Mouse (Mus musculus) E14TG2a.4 (cell line): ENCODE data around the gene Utp11.
"Not testable (repeated sequence)": the region's sequence is repeated elsewhere in the genome, so short reads cannot be mapped to it uniquely, and the experiment has no call there.

ENCODE experiments used
- H3K27me3 ChIP-seq: 2 replicates; pipeline ENCODE4 v1.6.1; 2014; ENCODE audit warnings: low read length, control low read depth; ENCODE audit not compliant: insufficient read depth
- H3K36me3 ChIP-seq: 2 replicates; pipeline ENCODE4 v1.6.1; 2014; ENCODE audit warnings: low read length, control low read depth; ENCODE audit not compliant: insufficient read depth
- H3K4me1 ChIP-seq: replicated peaks from 2 replicates; pipeline ENCODE4 v1.6.1; 2014; ENCODE audit warnings: low read depth, low read length, control low read depth
- H3K4me3 ChIP-seq: replicated peaks from 2 replicates; pipeline ENCODE4 v1.5.1; 2014; ENCODE audit warnings: mild to moderate bottlenecking, low read length
- H3K9me3 ChIP-seq: 2 replicates; pipeline ENCODE4 v1.6.1; 2014; ENCODE audit warnings: low read length, control low read depth
- CTCF ChIP-seq: conservative IDR thresholded peaks from 2 replicates; pipeline ENCODE4 v1.5.1; 2014; ENCODE audit warnings: low read length
- NANOG ChIP-seq: IDR thresholded peaks from 2 replicates; pipeline ENCODE4 v1.6.1; 2014; ENCODE audit warnings: borderline replicate concordance, low read length, mixed read lengths
- POU5F1 ChIP-seq: IDR thresholded peaks from 2 replicates; pipeline ENCODE4 v1.6.1; 2014; ENCODE audit warnings: low read length, borderline replicate concordance

Gene Utp11

DNA sequence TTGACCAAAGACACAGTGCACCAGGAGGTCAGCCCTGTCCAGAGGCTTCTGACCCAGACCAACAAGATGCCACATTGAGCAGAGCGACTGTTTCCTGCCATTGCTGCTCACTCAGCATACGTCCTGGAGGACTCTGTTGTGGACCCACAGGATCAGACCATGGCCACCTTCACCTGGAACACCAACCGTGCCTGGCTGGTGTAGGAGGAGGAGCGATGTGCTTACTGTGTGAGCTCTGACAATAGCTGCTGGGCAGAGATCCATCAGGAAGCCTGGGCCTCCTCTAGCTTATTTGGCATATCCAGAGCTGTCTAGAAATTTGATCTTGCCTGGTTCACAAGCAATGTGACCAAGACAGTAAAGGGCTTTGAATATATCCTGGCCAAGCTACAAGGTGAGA, 25.7 kb upstream of the Utp11 start:
- TF ChIP-seq POU5F1 (no peak), NANOG (no peak)
- H3K4me1 ChIP-seq: peaks cover 15% of the 10 kb centered on the region
- peaks cover 86% of the 10 kb centered on the region for H3K36me3 ChIP-seq
- no peak overlapping the region for H3K4me3 ChIP-seq
- H3K9me3 ChIP-seq: no peaks in the 10 kb centered on the region
- no peaks in the 10 kb centered on the region for H3K27me3 ChIP-seq

DNA sequence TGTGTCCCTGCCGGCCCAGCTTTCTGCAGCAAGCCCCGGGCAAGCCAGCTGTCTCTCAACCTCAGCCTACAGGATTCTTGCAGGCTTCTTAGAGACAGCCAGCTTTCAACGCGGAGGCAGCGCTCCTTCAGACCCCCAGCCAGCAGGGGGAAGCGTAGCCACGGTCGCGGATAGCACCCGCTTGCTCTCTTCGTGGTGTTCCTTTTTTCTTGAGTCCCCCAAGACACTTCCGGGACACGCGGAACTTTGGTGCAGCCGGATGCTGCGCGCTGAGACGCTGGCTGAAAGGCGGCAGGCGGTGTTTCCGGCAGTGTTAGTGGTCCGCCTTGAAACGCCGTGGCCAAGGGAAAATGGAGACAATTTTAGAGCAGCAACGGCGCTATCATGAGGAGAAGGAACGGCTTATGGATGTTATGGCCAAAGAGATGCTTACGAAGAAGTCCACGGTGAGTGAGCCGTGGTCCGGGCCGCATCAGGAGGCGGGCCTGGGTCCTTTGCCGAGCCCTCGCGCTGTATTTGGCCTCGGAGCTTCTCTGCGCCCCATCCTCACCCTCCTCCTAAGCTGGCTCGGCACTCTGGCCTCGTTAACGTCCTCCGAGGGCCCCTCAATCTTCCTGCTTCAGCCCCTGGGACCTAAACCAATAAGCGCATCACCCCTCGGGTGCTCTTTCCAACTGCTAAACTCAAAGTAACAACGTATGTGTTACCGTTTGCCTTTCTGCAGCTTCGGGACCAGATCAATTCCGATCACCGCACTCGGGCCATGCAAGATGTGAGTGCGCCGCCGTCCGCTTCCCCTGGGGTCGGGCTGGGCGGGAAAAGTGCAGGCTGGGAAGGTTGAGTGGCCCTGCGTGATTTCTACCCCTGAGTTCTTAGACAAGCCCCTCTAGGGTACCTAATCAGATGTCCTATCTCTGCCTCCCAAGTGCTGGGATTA, 21.4 kb upstream of the Utp11 start, which contains the start of gene Sf3a3:
Gene Sf3a3, plus strand, starts transcription at position 232 of the 937 bp plus-strand sequence.
- no peak for TF ChIP-seq NANOG
- no peak; the same call in 1 of the 2 replicates for TF ChIP-seq POU5F1
- TF ChIP-seq CTCF: peak; percentile 30
- H3K9me3 ChIP-seq: no peaks in the 10 kb centered on the region
- H3K4me1 ChIP-seq: peaks cover 41% of the 10 kb centered on the region
- peak within 1 kb of the TSS; percentile 99 for H3K4me3 ChIP-seq
- no peaks in the 10 kb centered on the region for H3K27me3 ChIP-seq
- H3K36me3 ChIP-seq: peaks cover 44% of the 10 kb centered on the region

- H3K9me3 ChIP-seq, H3K4me3 ChIP-seq, H3K27me3 ChIP-seq: not testable (repeated sequence)
- peaks cover 35% of the 10 kb centered on the region for H3K36me3 ChIP-seq
- H3K4me1 ChIP-seq: peaks cover 49% of the 10 kb centered on the region
Observed at GRCm38 (mm10) chr4:124713850-124714249, 20.4 kb upstream of the Utp11 start.

DNA sequence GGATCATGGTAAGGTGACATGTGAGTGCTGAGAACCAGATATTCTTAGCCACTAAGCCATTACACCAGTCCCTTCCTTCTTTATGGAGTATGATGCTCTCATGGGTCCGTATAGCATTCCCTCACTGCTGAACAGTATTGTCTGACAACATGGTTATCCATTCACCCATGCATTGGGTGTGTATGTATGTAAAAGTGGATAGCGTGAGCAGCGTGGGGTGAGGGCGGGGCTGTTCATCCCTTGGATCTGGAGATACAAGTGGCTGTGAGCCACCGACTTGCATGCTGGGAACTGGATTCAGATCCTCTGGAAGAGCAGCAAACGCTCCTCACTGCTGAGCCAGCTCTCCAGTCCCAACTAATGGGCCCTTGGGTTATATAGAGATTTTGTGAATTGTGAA, 19.2 kb upstream of the Utp11 start:
- no peaks in the 10 kb centered on the region for H3K27me3 ChIP-seq
- no peak for TF ChIP-seq CTCF
- TF ChIP-seq NANOG: no peak
- no peak for TF ChIP-seq POU5F1
- H3K4me3 ChIP-seq: no peak overlapping the region
- H3K4me1 ChIP-seq: peaks cover 59% of the 10 kb centered on the region
- H3K9me3 ChIP-seq: no peaks in the 10 kb centered on the region
- peaks cover 23% of the 10 kb centered on the region for H3K36me3 ChIP-seq

DNA sequence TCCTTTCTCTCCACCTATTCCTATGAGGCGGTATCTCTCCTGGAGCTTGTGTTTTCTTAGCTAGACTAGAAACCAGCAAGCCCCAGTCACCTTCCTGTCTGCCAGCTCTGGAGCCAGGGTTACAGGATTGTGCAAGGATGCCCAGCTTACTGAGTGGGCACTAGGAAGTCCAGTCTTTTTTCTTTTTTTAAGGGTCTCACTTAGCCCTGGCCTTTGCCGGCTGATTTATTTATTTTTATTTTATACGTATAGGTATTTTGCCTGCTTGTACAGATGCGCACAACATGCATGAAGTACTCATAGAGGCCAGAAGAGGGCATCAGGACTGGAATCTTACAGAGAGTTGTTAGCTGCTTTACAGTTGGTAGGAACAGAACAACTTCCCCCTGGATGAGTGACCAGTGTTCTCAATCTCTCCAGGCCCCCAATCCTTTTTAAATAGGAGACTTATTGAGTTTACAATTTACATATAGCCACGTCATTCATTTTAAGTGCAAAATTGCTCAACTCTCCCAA, 17.4 kb upstream of the Utp11 start:
- Histone ChIP-seq H3K36me3 (peaks cover 16% of the 10 kb centered on the region), H3K9me3 (no peaks in the 10 kb centered on the region)
- no peak for TF ChIP-seq NANOG
- peak; percentile 65 for TF ChIP-seq CTCF

GRCm38 (mm10) chr4:124709961-124710446, 16.6 kb upstream of the Utp11 start:
- Histone ChIP-seq H3K4me3 (peak overlapping the region; percentile 70), H3K9me3 (no peaks in the 10 kb centered on the region), H3K27me3 (peaks cover 1% of the 10 kb centered on the region; the same call in 1 of the 2 replicates), H3K4me1 (peaks cover 73% of the 10 kb centered on the region), H3K36me3 (peaks cover 17% of the 10 kb centered on the region)
- TF ChIP-seq CTCF: no peak
- TF ChIP-seq NANOG: peak; percentile 75; the same call in 1 of the 2 replicates
- TF ChIP-seq POU5F1: no peak

More for the DNA sequence above, 17.4 kb upstream of the Utp11 start:
- no peaks in the 10 kb centered on the region for H3K27me3 ChIP-seq
- peaks cover 71% of the 10 kb centered on the region for H3K4me1 ChIP-seq
- 0 out of 2 replicates have a peak overlapping the region, but pooled peaks have one; percentile 70 for H3K4me3 ChIP-seq

DNA sequence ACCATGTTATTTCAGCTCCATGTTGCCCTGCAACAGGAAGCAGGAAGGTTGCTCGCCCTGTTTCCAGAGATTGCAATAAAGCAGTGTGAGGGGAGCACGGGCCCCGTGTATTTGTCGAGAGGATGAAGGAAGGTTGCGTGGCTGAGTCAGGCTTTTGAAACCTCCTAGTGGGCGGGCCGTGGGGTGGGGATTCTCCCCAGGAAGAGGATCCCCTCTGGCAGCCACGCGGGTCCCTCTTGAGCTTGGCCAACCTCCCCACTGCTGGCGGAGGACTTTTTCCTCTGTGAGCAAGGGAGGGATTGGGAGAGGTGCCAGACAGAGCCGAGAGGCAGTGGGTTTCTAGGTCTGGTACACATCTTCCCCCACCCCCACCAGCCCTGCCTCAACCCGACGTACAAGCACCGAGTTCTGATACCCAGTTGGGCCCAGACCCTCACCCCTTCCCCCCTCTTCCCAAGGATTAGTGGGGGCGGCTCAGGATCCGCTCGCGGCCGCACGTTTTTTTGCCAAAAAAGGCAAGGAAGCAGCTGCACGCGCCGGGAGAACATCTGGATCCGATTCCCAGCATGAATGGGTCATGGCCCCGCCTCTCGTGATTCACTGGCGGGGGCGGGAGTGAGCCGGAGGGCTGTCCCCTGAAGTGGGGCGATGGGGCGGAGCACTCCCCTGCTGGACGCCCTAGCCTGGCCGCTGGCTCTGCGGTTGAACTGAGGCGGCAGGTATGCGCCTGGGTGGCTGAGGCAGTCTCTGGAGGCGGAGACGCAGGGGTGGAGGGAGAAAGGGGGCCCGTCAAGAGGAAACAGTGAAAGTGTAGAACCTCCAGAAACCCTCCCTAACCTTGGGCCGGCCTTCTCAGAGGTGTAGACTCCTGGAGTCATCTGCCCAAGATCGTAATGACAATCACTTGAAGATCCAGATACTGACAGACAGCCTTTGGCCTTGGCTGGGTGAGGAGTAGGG, 15.4 kb upstream of the Utp11 start:
- peaks cover 8% of the 10 kb centered on the region for H3K27me3 ChIP-seq
- TF ChIP-seq POU5F1 (no peak), NANOG (no peak), CTCF (no peak)
- peaks cover 81% of the 10 kb centered on the region for H3K4me1 ChIP-seq
- H3K36me3 ChIP-seq: peaks cover 17% of the 10 kb centered on the region
- H3K9me3 ChIP-seq: no peaks in the 10 kb centered on the region
- H3K4me3 ChIP-seq: peak overlapping the region; percentile 73

GRCm38 (mm10) chr4:124708200-124708517, 14.8 kb upstream of the Utp11 start:
- H3K4me1 ChIP-seq: peaks cover 85% of the 10 kb centered on the region
- H3K4me3 ChIP-seq: peak overlapping the region; percentile 73; the same call in 1 of the 2 replicates
- not testable (repeated sequence) for H3K27me3 ChIP-seq, H3K9me3 ChIP-seq
- H3K36me3 ChIP-seq: peaks cover 17% of the 10 kb centered on the region

- not testable (repeated sequence) for H3K27me3 ChIP-seq
- H3K4me1 ChIP-seq: peaks cover 83% of the 10 kb centered on the region
- peaks cover 17% of the 10 kb centered on the region for H3K36me3 ChIP-seq
Observed at GRCm38 (mm10) chr4:124707381-124708199, 14.2 kb upstream of the Utp11 start.

More at GRCm38 (mm10) chr4:124707381-124708199, 14.2 kb upstream of the Utp11 start:
- H3K9me3 ChIP-seq: not testable (repeated sequence)
- peak overlapping the region; percentile 64 for H3K4me3 ChIP-seq
